Mouse (Mus musculus): ENCODE measurements at regions not wholly inside any gene's neighbourhood (a gene's known extent, or its start where the extent isn't known, plus 50 kb on each side); places are given as distances from the start of the nearest gene placed in this dataset.

DNA sequence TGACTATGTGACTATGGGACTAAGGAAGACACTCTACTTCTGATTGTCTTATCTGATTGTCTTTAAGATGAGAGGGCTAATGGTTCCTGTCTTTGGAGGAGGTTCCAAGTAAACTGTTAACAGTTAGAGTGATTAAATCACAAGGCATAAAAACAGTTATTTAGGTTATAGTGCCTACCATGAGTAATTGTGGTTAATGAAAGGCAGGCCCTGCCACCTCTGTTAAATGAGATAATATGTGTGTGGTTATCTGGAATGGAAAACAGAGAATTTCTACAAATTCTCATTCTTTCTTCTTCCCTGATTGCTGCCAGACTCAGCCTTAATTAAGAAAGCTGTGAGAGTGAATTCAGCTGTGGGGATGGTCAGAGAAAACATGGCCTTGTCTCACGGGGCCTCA is 53.4 kb upstream of the Emx2 start:
- peak overlapping the region; percentile 49 to 58 for H3K4me3 ChIP-seq (ENCODE audit: control insufficient read depth in 1 of 2, insufficient read depth in 1 of 2, low read depth in 2 of 2, low read length in 2 of 2)
- H3K36me3 ChIP-seq (ENCODE audit: control insufficient read depth in 1 of 2, insufficient read depth in 2 of 2, low read length in 2 of 2): peaks cover 0 to 53% of the 10 kb centered on the region in 2 experiments; a peak in 2 of 4 replicates
- TF ChIP-seq MAFK (IDR thresholded peaks at IDR 0.05; ENCODE audit: borderline replicate concordance, low read depth, low read length): peak; percentile 63; the same call in 1 of the 2 replicates
- TF ChIP-seq MYB (IDR thresholded peaks at IDR 0.05; ENCODE audit: low read depth, low read length): peak; percentile 99
- TF ChIP-seq RAD21 (IDR thresholded peaks at IDR 0.05; ENCODE audit: low read depth, low read length): no peak
- no peak; the same call in none of the 2 replicates for TF ChIP-seq HCFC1 (IDR thresholded peaks at IDR 0.05; ENCODE audit: low read depth, low read length)
- TF ChIP-seq USF1 (IDR thresholded peaks at IDR 0.05; ENCODE audit: low read depth, low read length): no peak
- no peak for TF ChIP-seq USF2 (IDR thresholded peaks at IDR 0.05; ENCODE audit: borderline replicate concordance in 1 of 2, insufficient read depth in 1 of 2, low read depth in 1 of 2, low read length in 2 of 2)
- no peak for TF ChIP-seq ZC3H11A (IDR thresholded peaks at IDR 0.05; ENCODE audit: low read depth, low read length)
- TF ChIP-seq ZMIZ1 (IDR thresholded peaks at IDR 0.05; ENCODE audit: low read depth, low read length): no peak
- no peak for TF ChIP-seq ZNF384 (IDR thresholded peaks at IDR 0.05; ENCODE audit: low read depth, low read length)
- TF ChIP-seq RCOR1 (IDR thresholded peaks at IDR 0.05; ENCODE audit: low read depth, low read length): peak; percentile 98
- TF ChIP-seq MAX (IDR thresholded peaks at IDR 0.05; ENCODE audit: low read length): no peak
- TF ChIP-seq MEF2A (IDR thresholded peaks at IDR 0.05; ENCODE audit: extremely low read depth, insufficient replicate concordance, low read depth, low read length, poor library complexity, severe bottlenecking): no peak
- TF ChIP-seq POLR2A (IDR thresholded peaks at IDR 0.05; ENCODE audit: control insufficient read depth in 1 of 2, insufficient read depth in 1 of 2, low read depth in 1 of 2, low read length in 2 of 2, poor library complexity in 1 of 2): peak in 1 of 2 experiments; percentile 47; a peak in 1 of 4 replicates
- TF ChIP-seq UBTF (IDR thresholded peaks at IDR 0.05; ENCODE audit: borderline replicate concordance, insufficient read depth, low read depth, low read length): no peak
- TF ChIP-seq MAZ (IDR thresholded peaks at IDR 0.05; ENCODE audit: low read depth, low read length): no peak
- TF ChIP-seq SIN3A (IDR thresholded peaks at IDR 0.05; ENCODE audit: low read length): peak; percentile 95
- peak; percentile 96 for TF ChIP-seq TCF12 (IDR thresholded peaks at IDR 0.05; ENCODE audit: low read depth, low read length)
- no peak for TF ChIP-seq SMC3 (IDR thresholded peaks at IDR 0.05; ENCODE audit: low read depth, low read length)
- TF ChIP-seq CHD1 (IDR thresholded peaks at IDR 0.05; ENCODE audit: low read depth, low read length): no peak
- peak; percentile 99 to 100 for TF ChIP-seq EP300 (IDR thresholded peaks at IDR 0.05; ENCODE audit: low read depth in 1 of 2, low read length in 2 of 2)
- peak; percentile 24; the same call in 1 of the 2 replicates for TF ChIP-seq BHLHE40 (IDR thresholded peaks at IDR 0.05; ENCODE audit: borderline replicate concordance, low read depth, low read length)
- peak; percentile 78; the same call in 1 of the 2 replicates for TF ChIP-seq MYC (IDR thresholded peaks at IDR 0.05; ENCODE audit: low read depth, low read length)
- TF ChIP-seq TBP (IDR thresholded peaks at IDR 0.05; ENCODE audit: low read depth, low read length): 0 out of 2 replicates have a peak, but pooled peaks have one; percentile 75
- peak; percentile 94 for TF ChIP-seq ETS1 (IDR thresholded peaks at IDR 0.05; ENCODE audit: low read depth, low read length)
- TF ChIP-seq CHD2 (IDR thresholded peaks at IDR 0.05; ENCODE audit: low read length): no peak
- TF ChIP-seq ELF1 (IDR thresholded peaks at IDR 0.05; ENCODE audit: low read depth, low read length): no peak
- TF ChIP-seq TAL1 (IDR thresholded peaks at IDR 0.05; ENCODE audit: low read length): peak; percentile 89
- TF ChIP-seq GATA1 (IDR thresholded peaks at IDR 0.05; ENCODE audit: low read depth, low read length): peak; percentile 97; the same call in 1 of the 2 replicates
- no peak for TF ChIP-seq ZKSCAN1 (IDR thresholded peaks at IDR 0.05; ENCODE audit: low read depth, low read length)
- TF ChIP-seq KAT2A (conservative IDR thresholded peaks at IDR 0.05; ENCODE audit: low read depth, low read length): no peak
- 0 out of 2 replicates have a peak, but pooled peaks have one; percentile 11 for TF ChIP-seq NELFE (IDR thresholded peaks at IDR 0.05; ENCODE audit: low read depth, low read length)
- TF ChIP-seq GABPA (IDR thresholded peaks at IDR 0.05; ENCODE audit: low read depth, low read length): no peak
- H3K4me1 ChIP-seq (ENCODE audit: control insufficient read depth in 1 of 2, insufficient read depth in 2 of 2, low read length in 2 of 2): peaks cover 24 to 79% of the 10 kb centered on the region in 2 experiments
- peak overlapping the region; percentile 97 for H3K27ac ChIP-seq (ENCODE audit: control insufficient read depth, low read depth, low read length)
- H3K79me2 ChIP-seq (ENCODE audit: control insufficient read depth, insufficient read depth, low read length, poor library complexity): peaks cover 25% of the 10 kb centered on the region
- no peaks in the 10 kb centered on the region for H3K9me3 ChIP-seq (replicated peaks; ENCODE audit: insufficient read depth, low read length)
- H3K9ac ChIP-seq (ENCODE audit: control insufficient read depth, low read depth, low read length, poor library complexity, severe bottlenecking): peak overlapping the region; percentile 61
- no peaks in the 10 kb centered on the region for H3K27me3 ChIP-seq (ENCODE audit: control insufficient read depth in 1 of 2, insufficient read depth in 2 of 2, low read length in 2 of 2)
- DNase-seq (ENCODE audit: low read depth, low spot score): peak; percentile 87
